Mouse (Mus musculus) spleen, embryonic (tissue): ENCODE data around the gene Efcab11.

Experiments
- CTCF ChIA-PET: fragments of 350-600 bp; sonication (Branson Sonifier 250); formaldehyde crosslinking; loops from one replicate; lab custom pipeline; 2022; lab: Charles Lee

Efcab11 gene

GRCm38 (mm10) chr12:99884269-99885261 lies at the start of gene Efcab11, which contains the start of gene Tdp1:
TSS of gene Efcab11 (minus strand) at chr12:99884439.
TSS of gene Tdp1 (plus strand) at chr12:99884517.
- CTCF ChIA-PET = no interaction called here

GRCm38 (mm10) chr12:99933630-99934029 lies 49.4 kb upstream of the Efcab11 start:
- CTCF ChIA-PET = interaction anchor here (0.6 to 0.7 kb wide), 3 partner anchors 25 to 853 kb away, joined by 3 to 6 read pairs (median 4); no protein-coding TSS in a partner anchor

GRCm38 (mm10) chr12:99932245-99932644 lies 48.0 kb upstream of the Efcab11 start:
- CTCF ChIA-PET = no interaction called here

GRCm38 (mm10) chr12:99929160-99929559 lies 44.9 kb upstream of the Efcab11 start:
- CTCF ChIA-PET = no interaction called here

GRCm38 (mm10) chr12:99928311-99928710 lies 44.1 kb upstream of the Efcab11 start:
- CTCF ChIA-PET = interaction anchor here (0.6 kb wide), 1 partner anchor 441 kb away, joined by 7 read pairs; no protein-coding TSS in a partner anchor

- CTCF ChIA-PET = no interaction called here
Measured at GRCm38 (mm10) chr12:99923703-99924102, 39.5 kb upstream of the Efcab11 start.

- CTCF ChIA-PET = no interaction called here
Measured at GRCm38 (mm10) chr12:99923131-99923606, 38.9 kb upstream of the Efcab11 start.

GRCm38 (mm10) chr12:99921045-99921444 lies 36.8 kb upstream of the Efcab11 start:
- CTCF ChIA-PET = interaction anchor here (0.6 kb wide), 1 partner anchor 917 kb away, joined by 3 read pairs; no protein-coding TSS in a partner anchor

- CTCF ChIA-PET = interaction anchor here (0.6 kb wide), 1 partner anchor 54 kb away, joined by 4 read pairs; no protein-coding TSS in a partner anchor
Measured at GRCm38 (mm10) chr12:99919636-99920035, 35.4 kb upstream of the Efcab11 start.

- CTCF ChIA-PET = no interaction called here
Measured at GRCm38 (mm10) chr12:99917800-99918427, 33.7 kb upstream of the Efcab11 start.

GRCm38 (mm10) chr12:99911466-99911865 lies 27.2 kb upstream of the Efcab11 start:
- CTCF ChIA-PET = no interaction called here

GRCm38 (mm10) chr12:99904537-99904936 lies 20.3 kb upstream of the Efcab11 start:
- CTCF ChIA-PET = interaction anchor here (0.5 kb wide), 1 partner anchor 61 kb away, joined by 3 read pairs; no protein-coding TSS in a partner anchor

- CTCF ChIA-PET = interaction anchor here (0.7 kb wide), 1 partner anchor 28 kb away, joined by 5 read pairs; no protein-coding TSS in a partner anchor
Measured at GRCm38 (mm10) chr12:99902867-99903370, 18.7 kb upstream of the Efcab11 start.

- CTCF ChIA-PET = interaction anchor here (0.7 kb wide), 1 partner anchor 27 kb away, joined by 5 read pairs; no protein-coding TSS in a partner anchor
Measured at GRCm38 (mm10) chr12:99901973-99902866, 18.0 kb upstream of the Efcab11 start.

- CTCF ChIA-PET = no interaction called here
Measured at GRCm38 (mm10) chr12:99899991-99900390, 15.8 kb upstream of the Efcab11 start.

- CTCF ChIA-PET = interaction anchor here (0.5 to 0.6 kb wide), 2 partner anchors 11 to 617 kb away, joined by 7 to 8 read pairs; no protein-coding TSS in a partner anchor
Measured at GRCm38 (mm10) chr12:99898248-99898870, 14.1 kb upstream of the Efcab11 start.

- CTCF ChIA-PET = interaction anchor here (0.6 kb wide), 1 partner anchor 11 kb away, joined by 7 read pairs; no protein-coding TSS in a partner anchor
Measured at GRCm38 (mm10) chr12:99897846-99898245, 13.6 kb upstream of the Efcab11 start.

- CTCF ChIA-PET = interaction anchor here (0.6 kb wide), 1 partner anchor 189 kb away, joined by 4 read pairs; no protein-coding TSS in a partner anchor
Measured at GRCm38 (mm10) chr12:99885282-99885901, 1.2 kb upstream of the Efcab11 start.

- CTCF ChIA-PET = no interaction called here
Measured at GRCm38 (mm10) chr12:99883713-99884105, 530 bp downstream of the Efcab11 start.
